Mouse (Mus musculus): ENCODE measurements at regions not wholly inside any gene's neighbourhood (a gene's known extent, or its start where the extent isn't known, plus 50 kb on each side); places are given as distances from the start of the nearest gene placed in this dataset.

DNA sequence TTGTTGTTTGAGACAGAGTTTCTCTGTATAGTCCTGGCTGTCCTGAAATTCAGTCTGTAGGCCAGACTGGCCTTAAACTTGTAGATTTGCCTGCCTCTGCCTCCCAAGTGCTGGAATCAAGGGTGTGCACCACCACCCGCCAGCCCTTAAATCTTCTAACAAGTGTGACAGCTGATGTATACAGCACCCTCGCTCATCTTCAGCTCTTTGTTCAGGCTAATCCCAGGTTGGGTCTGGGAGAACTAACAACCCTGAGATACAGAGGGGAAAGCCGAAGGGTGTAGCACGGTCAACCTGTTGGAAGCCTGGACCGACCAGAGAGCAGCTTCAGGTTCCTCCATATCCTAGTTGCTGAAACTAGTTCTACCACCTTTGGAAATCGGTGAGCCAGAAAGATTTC lies 99.0 kb downstream of the Tmem30b start:
- 89% methylated on average over 6 of the region's 6 CpGs for WGBS
- H3K27me3 ChIP-seq (replicated peaks), result no peaks in the 10 kb centered on the region
- H3K36me3 ChIP-seq, result no peaks in the 10 kb centered on the region
- H3K4me2 ChIP-seq, result no peak overlapping the region
- H3K4me1 ChIP-seq (replicated peaks), result peaks cover 13% of the 10 kb centered on the region; the same call in 1 of the 2 replicates
- peaks cover 5% of the 10 kb centered on the region; the same call in 1 of the 2 replicates for H3K9me3 ChIP-seq (replicated peaks)
- H3K9ac ChIP-seq, result no peak overlapping the region
- H3K4me3 ChIP-seq, result no peak overlapping the region
- ATAC-seq (ENCODE audit: insufficient number of reproducible peaks, low FRiP score), result no peak
- no peak overlapping the region for H3K27ac ChIP-seq (ENCODE audit: poor library complexity, severe bottlenecking)

DNA sequence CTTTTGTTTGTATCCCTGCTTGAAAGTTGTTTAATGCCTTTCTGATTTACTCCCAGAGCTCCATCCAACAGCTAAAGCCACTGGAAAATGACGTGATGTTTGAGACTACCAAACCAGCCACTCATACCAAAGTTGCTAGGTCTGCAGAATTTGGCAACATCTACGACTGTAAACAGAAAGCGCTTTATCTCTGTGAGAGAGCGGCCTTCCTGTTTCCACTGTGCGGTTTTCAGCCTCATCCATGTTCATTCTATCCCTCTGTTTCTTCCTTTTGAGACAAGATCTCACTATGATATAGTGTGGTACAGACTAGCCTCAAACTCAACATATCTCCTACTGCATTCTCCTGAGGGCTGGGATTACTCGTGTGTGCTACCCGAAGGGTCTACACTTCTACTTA lies 100.0 kb downstream of the Tmem30b start:
- H3K4me2 ChIP-seq, result no peak overlapping the region
- no peak overlapping the region for H3K9ac ChIP-seq
- H3K36me3 ChIP-seq, result no peaks in the 10 kb centered on the region
- 75% methylated on average over 7 of the region's 7 CpGs for WGBS
- no peak overlapping the region for H3K4me3 ChIP-seq
- H3K27me3 ChIP-seq (replicated peaks), result no peaks in the 10 kb centered on the region
- peaks cover 13% of the 10 kb centered on the region; the same call in 1 of the 2 replicates for H3K4me1 ChIP-seq (replicated peaks)
- ATAC-seq (ENCODE audit: insufficient number of reproducible peaks, low FRiP score), result no peak
- peaks cover 5% of the 10 kb centered on the region; the same call in 1 of the 2 replicates for H3K9me3 ChIP-seq (replicated peaks)
- H3K27ac ChIP-seq (ENCODE audit: poor library complexity, severe bottlenecking), result no peak overlapping the region

DNA sequence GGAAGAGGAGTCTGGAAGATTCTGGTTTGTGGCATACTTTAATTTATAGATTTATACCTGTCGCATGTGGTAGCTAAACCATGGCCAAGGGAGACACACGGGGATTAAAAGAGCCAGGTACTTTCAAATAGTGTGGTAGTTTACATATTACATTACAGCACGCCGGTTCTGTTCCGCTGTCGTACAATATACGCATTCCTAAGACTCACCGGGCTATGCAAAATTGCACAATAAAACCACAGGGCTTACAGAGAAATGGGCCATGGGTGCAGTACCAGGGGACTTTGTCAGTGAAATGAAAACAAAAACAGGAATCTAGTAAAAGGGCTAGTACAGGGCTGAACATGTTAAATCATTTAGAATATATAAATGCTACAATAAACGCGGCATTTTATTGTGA lies 100.6 kb downstream of the Tmem30b start:
- H3K9ac ChIP-seq, result no peak overlapping the region
- H3K27ac ChIP-seq (ENCODE audit: poor library complexity, severe bottlenecking), result no peak overlapping the region
- H3K27me3 ChIP-seq (replicated peaks), result no peaks in the 10 kb centered on the region
- 89% methylated on average over 10 of the region's 10 CpGs for WGBS
- H3K36me3 ChIP-seq, result no peaks in the 10 kb centered on the region
- peaks cover 5% of the 10 kb centered on the region; the same call in 1 of the 2 replicates for H3K9me3 ChIP-seq (replicated peaks)
- H3K4me1 ChIP-seq (replicated peaks), result peaks cover 8% of the 10 kb centered on the region; the same call in 1 of the 2 replicates
- H3K4me2 ChIP-seq, result no peak overlapping the region
- H3K4me3 ChIP-seq, result no peak overlapping the region
- no peak for ATAC-seq (ENCODE audit: insufficient number of reproducible peaks, low FRiP score)

DNA sequence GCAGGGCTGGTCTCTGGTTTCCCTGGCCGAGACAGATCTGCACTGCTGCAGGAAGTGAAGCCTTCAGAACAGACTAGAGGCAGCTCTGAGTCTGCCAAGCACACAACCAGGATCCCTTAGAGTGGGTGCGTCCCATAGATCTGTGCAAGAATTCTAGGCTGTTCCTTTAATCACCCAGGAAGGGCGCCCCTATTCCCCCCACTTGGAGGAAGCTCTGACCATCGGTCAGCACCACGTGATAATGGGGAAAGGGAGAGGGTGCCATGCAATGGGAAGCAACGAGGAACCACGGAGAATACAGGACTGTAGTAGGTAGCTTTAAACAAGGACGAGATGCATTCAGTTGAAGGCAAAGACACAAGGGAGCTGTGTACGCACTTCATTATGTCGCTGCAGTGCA lies 101.1 kb downstream of the Tmem30b start:
- H3K9ac ChIP-seq, result no peak overlapping the region
- 55% methylated on average over 10 of the region's 10 CpGs for WGBS
- H3K4me3 ChIP-seq, result no peak overlapping the region
- H3K9me3 ChIP-seq (replicated peaks), result peaks cover 5% of the 10 kb centered on the region; the same call in 1 of the 2 replicates
- no peak overlapping the region for H3K27ac ChIP-seq (ENCODE audit: poor library complexity, severe bottlenecking)
- no peak for ATAC-seq (ENCODE audit: insufficient number of reproducible peaks, low FRiP score)
- H3K27me3 ChIP-seq (replicated peaks), result no peaks in the 10 kb centered on the region
- peaks cover 7% of the 10 kb centered on the region; the same call in 1 of the 2 replicates for H3K4me1 ChIP-seq (replicated peaks)
- no peaks in the 10 kb centered on the region for H3K36me3 ChIP-seq
- H3K4me2 ChIP-seq, result no peak overlapping the region

DNA sequence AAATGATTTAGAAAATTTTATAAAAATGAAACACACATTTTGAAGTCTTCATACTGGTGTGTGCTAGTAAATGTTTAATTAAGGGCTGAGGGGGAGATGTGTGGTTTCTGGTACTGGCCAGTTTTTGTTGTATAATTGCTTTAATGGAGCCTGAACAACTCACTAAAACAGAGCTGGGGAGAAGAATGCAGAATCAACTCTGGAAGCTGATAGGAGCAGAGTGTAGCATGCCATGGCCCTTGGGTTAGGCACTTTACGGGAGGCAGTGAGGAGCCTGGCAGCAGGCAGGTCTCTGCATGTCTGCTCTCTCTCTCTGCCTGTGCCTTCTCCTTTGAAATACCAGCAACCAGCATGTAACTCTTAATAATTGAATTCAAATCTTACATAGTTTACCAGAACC lies 104.9 kb downstream of the Tmem30b start:
- Histone ChIP-seq H3K27ac (ENCODE audit: poor library complexity, severe bottlenecking) (no peak overlapping the region), H3K9ac (no peak overlapping the region), H3K4me3 (no peak overlapping the region), H3K4me2 (no peak overlapping the region), H3K36me3 (no peaks in the 10 kb centered on the region), H3K4me1 (replicated peaks) (no peaks in the 10 kb centered on the region; the same call in 1 of the 2 replicates), H3K27me3 (replicated peaks) (no peaks in the 10 kb centered on the region), H3K9me3 (replicated peaks) (no peaks in the 10 kb centered on the region)
- 39% methylated on average over 1 of the region's 1 CpGs for WGBS
- ATAC-seq (ENCODE audit: insufficient number of reproducible peaks, low FRiP score), result no peak

DNA sequence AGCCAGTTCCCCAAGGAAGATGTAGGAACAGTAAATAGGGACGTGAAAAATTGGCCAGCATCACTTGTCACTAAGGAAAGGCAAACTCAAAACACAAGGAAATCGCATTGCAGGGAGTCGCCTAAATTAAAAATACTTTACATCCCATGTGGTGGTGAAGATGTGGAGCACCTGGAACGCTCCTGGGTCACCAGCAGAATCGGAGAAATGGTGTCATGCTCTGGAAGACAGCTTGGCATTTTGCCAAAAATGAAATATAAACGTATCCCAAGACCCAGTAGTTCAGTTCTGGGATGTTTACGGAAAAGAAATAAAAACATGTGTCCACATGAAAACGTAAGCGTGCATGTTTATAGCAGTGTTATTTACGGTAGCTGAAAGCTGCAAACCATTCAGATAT lies 111.5 kb downstream of the Tmem30b start:
- 77% methylated on average over 10 of the region's 10 CpGs for WGBS
- Histone ChIP-seq H3K4me3 (no peak overlapping the region), H3K27ac (ENCODE audit: poor library complexity, severe bottlenecking) (no peak overlapping the region), H3K27me3 (replicated peaks) (no peaks in the 10 kb centered on the region), H3K9me3 (replicated peaks) (no peaks in the 10 kb centered on the region), H3K4me2 (no peak overlapping the region), H3K36me3 (no peaks in the 10 kb centered on the region), H3K9ac (no peak overlapping the region), H3K4me1 (replicated peaks) (no peaks in the 10 kb centered on the region; the same call in 1 of the 2 replicates)
- no peak for ATAC-seq (ENCODE audit: insufficient number of reproducible peaks, low FRiP score)

DNA sequence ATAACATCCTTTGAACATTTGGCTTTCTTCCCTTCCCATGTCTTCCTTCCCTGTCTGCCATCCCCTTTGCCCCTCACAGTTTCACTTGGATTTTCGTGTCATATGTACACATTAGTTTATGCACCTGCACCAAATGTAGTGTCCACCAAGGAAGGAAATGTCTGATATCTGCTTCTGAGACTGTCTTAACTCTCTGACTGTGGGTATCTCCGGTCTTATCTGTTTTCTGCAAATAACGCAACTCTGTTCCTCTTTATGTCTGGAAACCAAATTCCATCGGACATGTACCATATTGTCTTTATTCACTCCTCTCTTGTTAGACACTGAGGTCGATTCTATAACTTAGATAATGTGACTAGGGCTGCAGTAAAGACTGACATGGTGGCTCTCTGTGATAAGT lies 113.6 kb downstream of the Tmem30b start:
- H3K9me3 ChIP-seq (replicated peaks), result no peaks in the 10 kb centered on the region
- H3K9ac ChIP-seq, result no peak overlapping the region
- no peak overlapping the region for H3K4me2 ChIP-seq
- no peaks in the 10 kb centered on the region for H3K36me3 ChIP-seq
- no peak for ATAC-seq (ENCODE audit: insufficient number of reproducible peaks, low FRiP score)
- no peaks in the 10 kb centered on the region for H3K27me3 ChIP-seq (replicated peaks)
- WGBS, result 52% methylated on average over 5 of the region's 5 CpGs
- no peak overlapping the region for H3K4me3 ChIP-seq
- no peak overlapping the region for H3K27ac ChIP-seq (ENCODE audit: poor library complexity, severe bottlenecking)
- no peaks in the 10 kb centered on the region for H3K4me1 ChIP-seq (replicated peaks)

DNA sequence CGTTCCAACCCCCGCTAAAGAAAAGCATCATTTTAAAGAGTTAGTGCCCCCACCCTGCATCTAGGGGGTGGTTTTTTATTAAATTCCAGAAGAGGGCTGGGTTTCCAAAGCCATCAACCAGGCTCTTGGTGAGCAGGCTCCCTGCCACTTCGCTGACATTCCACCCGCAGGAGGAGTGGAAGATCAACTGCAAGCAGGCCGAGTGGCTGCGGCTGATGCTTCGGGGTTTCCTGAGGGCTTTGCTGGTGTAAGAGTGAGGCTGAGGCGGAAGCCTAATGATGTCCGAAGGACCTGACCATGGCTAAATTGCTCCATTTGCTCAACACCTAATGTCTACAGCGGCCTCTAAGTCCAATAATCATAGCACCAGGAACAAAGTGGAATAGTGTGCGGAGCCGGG lies 118.0 kb downstream of the Tmem30b start:
- H3K27ac ChIP-seq (ENCODE audit: poor library complexity, severe bottlenecking), result no peak overlapping the region
- no peak overlapping the region for H3K4me2 ChIP-seq
- H3K27me3 ChIP-seq (replicated peaks), result no peaks in the 10 kb centered on the region
- no peak for ATAC-seq (ENCODE audit: insufficient number of reproducible peaks, low FRiP score)
- H3K9ac ChIP-seq, result no peak overlapping the region
- no peaks in the 10 kb centered on the region for H3K9me3 ChIP-seq (replicated peaks)
- no peak overlapping the region for H3K4me3 ChIP-seq
- no peaks in the 10 kb centered on the region for H3K4me1 ChIP-seq (replicated peaks)
- WGBS, result 57% methylated on average over 12 of the region's 12 CpGs
- no peaks in the 10 kb centered on the region for H3K36me3 ChIP-seq

DNA sequence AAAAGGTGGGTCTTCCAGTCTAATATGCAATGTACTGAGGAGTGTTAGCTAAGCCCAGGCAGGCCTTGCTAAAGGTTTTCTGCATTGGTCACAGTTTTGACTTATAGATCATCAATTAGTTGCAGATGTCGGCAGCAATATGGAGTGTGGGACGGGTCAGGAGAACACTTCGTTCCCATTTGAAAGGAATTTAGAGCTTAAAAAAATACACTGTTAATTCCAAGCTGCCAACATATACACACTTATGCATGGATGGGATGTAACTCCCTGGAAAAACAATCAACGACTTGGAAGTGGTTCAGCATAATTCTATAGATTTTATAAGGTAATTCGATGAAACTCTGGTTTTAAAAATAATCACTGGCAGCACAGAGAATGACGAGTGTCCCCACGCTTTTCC lies 121.4 kb downstream of the Tmem30b start:
- 87% methylated on average over 7 of the region's 7 CpGs for WGBS
- no peak overlapping the region for H3K4me3 ChIP-seq
- no peak for ATAC-seq (ENCODE audit: insufficient number of reproducible peaks, low FRiP score)
- no peaks in the 10 kb centered on the region for H3K9me3 ChIP-seq (replicated peaks)
- no peak overlapping the region for H3K27ac ChIP-seq (ENCODE audit: poor library complexity, severe bottlenecking)
- no peaks in the 10 kb centered on the region for H3K4me1 ChIP-seq (replicated peaks)
- H3K9ac ChIP-seq, result no peak overlapping the region
- H3K27me3 ChIP-seq (replicated peaks), result no peaks in the 10 kb centered on the region
- no peak overlapping the region for H3K4me2 ChIP-seq
- H3K36me3 ChIP-seq, result no peaks in the 10 kb centered on the region

DNA sequence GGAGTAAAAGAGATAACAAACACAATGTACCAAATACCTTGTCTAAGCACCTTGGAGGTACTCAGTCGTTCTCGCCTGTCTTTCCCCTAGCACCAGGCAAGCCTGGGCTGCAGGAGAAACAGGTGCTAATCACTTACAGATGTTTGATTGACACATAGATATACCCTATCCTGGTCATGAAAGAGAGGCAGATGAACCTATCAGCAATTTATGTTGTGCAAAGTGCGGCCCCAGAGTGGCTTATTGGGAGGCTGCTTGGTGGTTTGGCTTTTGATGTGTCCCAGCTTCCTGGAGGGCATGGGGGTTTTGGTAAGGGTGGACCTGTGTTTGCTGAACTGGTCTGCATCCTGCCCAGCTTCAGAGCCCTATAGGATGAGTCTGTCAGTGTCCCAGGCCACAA lies 129.1 kb downstream of the Tmem30b start:
- Histone ChIP-seq H3K4me2 (no peak overlapping the region), H3K36me3 (no peaks in the 10 kb centered on the region), H3K4me1 (replicated peaks) (no peaks in the 10 kb centered on the region), H3K4me3 (no peak overlapping the region), H3K9me3 (replicated peaks) (no peaks in the 10 kb centered on the region), H3K9ac (no peak overlapping the region), H3K27ac (ENCODE audit: poor library complexity, severe bottlenecking) (no peak overlapping the region), H3K27me3 (replicated peaks) (no peaks in the 10 kb centered on the region)
- 77% methylated on average over 3 of the region's 3 CpGs for WGBS
- no peak for ATAC-seq (ENCODE audit: insufficient number of reproducible peaks, low FRiP score)

DNA sequence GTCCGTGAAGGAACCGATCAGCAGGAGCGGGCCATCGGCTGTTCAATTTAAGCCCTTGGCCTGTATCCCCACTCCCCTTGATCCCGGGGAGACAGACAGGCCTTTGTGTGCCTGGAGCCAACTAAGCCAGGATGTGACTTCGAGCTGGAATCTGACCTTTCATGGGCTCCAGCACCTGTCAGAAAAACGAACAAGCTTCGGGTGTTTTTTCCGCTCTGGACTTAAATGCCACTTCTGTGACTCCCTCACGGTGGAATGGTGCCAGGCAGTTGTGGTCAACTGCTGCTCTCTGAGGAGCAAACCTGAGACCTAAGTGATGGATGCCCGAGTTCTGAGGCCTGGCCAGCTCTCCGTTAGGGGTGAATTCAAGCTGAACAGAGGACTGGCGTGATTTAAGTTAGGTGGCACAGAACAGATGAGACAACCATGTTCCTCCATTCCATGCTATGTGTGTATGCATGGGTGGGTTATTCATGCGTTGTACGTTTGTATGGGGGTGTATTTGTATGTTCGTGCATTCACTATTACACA lies 129.8 kb downstream of the Tmem30b start:
- Histone ChIP-seq H3K4me3 (no peak overlapping the region), H3K4me2 (no peak overlapping the region), H3K9me3 (replicated peaks) (no peaks in the 10 kb centered on the region), H3K4me1 (replicated peaks) (no peaks in the 10 kb centered on the region), H3K36me3 (no peaks in the 10 kb centered on the region), H3K9ac (no peak overlapping the region), H3K27ac (ENCODE audit: poor library complexity, severe bottlenecking) (no peak overlapping the region), H3K27me3 (replicated peaks) (no peaks in the 10 kb centered on the region)
- ATAC-seq (ENCODE audit: insufficient number of reproducible peaks, low FRiP score), result no peak
- WGBS, result 59% methylated on average over 16 of the region's 16 CpGs

DNA sequence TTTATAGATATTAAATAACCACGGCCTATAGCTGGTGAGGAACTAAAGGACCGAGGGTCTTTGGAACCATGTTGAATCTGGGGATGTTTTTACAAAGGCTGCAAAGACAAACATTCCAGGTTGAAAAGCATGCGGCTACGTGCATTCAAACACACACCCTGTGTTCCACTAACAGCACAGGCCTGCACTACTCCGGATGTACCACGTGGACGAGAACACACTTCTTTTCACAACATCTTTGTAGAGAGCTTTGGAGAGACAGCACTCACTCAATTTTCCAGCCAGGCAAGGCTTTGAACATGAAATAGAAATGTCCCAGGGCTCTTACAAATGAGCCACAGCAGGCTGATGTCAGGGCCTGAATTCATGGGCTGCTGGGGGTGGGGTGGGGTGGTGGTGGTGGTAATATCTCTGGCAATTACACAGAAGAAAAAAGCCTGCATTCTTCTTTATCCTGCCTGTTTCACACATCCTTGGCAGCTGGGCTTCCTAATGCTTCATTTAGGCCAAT lies 129.3 kb downstream of the Slc38a6 start:
- Histone ChIP-seq H3K27me3 (replicated peaks) (no peaks in the 10 kb centered on the region), H3K4me1 (replicated peaks) (no peaks in the 10 kb centered on the region), H3K9me3 (replicated peaks) (no peaks in the 10 kb centered on the region), H3K27ac (ENCODE audit: poor library complexity, severe bottlenecking) (no peak overlapping the region), H3K9ac (no peak overlapping the region), H3K36me3 (no peaks in the 10 kb centered on the region), H3K4me3 (no peak overlapping the region), H3K4me2 (no peak overlapping the region)
- 80% methylated on average over 7 of the region's 7 CpGs for WGBS
- ATAC-seq (ENCODE audit: insufficient number of reproducible peaks, low FRiP score), result no peak

Data from heart, embryonic 12.5 days (tissue).